Mouse (Mus musculus) limb, embryonic 14.5 days (tissue): Measurements from ENCODE around the gene Fam161a. TPM values are rescaled to one million over a fixed set of nuclear protein-coding genes. Genes with fewer than 3 reads are reported as not detected.

ENCODE experiments used
- ATAC-seq: fragments of 200-750 bp; cut with Nextera tagmentation; 2 replicates; pipeline ENCODE4 v1.8.0; 2017; ENCODE audit warnings: low read depth, moderate number of reproducible peaks, moderate TSS enrichment; ENCODE audit not compliant: low FRiP score
- DNase-seq: peaks from one replicate; pipeline ENCODE4 v3.0.0-alpha.2; 2015; ENCODE audit warnings: low spot score
- H3K27ac ChIP-seq: fragments of 300-500 bp; sonication (generic); replicated peaks from 2 replicates; pipeline ENCODE4 v1.5.1; 2014; ENCODE audit warnings: low read depth, mild to moderate bottlenecking, low read length, moderate library complexity, mixed read lengths
- H3K27me3 ChIP-seq: fragments of 300-500 bp; sonication (generic); 2 replicates; pipeline ENCODE4 v1.6.1; 2014; ENCODE audit warnings: low read length, mixed read lengths; ENCODE audit not compliant: control insufficient read depth, insufficient read depth
- H3K36me3 ChIP-seq: fragments of 300-500 bp; sonication (generic); 2 replicates; pipeline ENCODE4 v1.6.1; 2014; ENCODE audit warnings: mild to moderate bottlenecking, low read length, moderate library complexity, mixed read lengths; ENCODE audit not compliant: control insufficient read depth, insufficient read depth
- H3K4me1 ChIP-seq: fragments of 300-500 bp; sonication (generic); 2 replicates; pipeline ENCODE4 v1.6.1; 2014; ENCODE audit warnings: antibody characterized with exemption, low read length, mixed read lengths; ENCODE audit not compliant: control insufficient read depth, insufficient read depth
- H3K4me2 ChIP-seq: fragments of 300-500 bp; sonication (generic); replicated peaks from 2 replicates; pipeline ENCODE4 v1.6.1; 2014; ENCODE audit warnings: low read depth, mild to moderate bottlenecking, low read length, moderate library complexity; ENCODE audit not compliant: severe bottlenecking
- H3K4me3 ChIP-seq: fragments of 300-500 bp; sonication (generic); replicated peaks from 2 replicates; pipeline ENCODE4 v1.5.1; 2014; ENCODE audit warnings: low read length
- H3K9ac ChIP-seq: fragments of 300-500 bp; sonication (generic); 2 replicates; pipeline ENCODE4 v1.6.1; 2014; ENCODE audit warnings: mild to moderate bottlenecking, low read depth, low read length, moderate library complexity; ENCODE audit not compliant: severe bottlenecking
- H3K9me3 ChIP-seq: fragments of 300-500 bp; sonication (generic); 2 replicates; pipeline ENCODE4 v1.6.1; 2016; ENCODE audit warnings: low read length; ENCODE audit not compliant: control insufficient read depth
- POLR2A ChIP-seq: fragments of 200-500 bp; IDR thresholded peaks from 2 replicates; pipeline ENCODE4 v1.8.0; 2012; ENCODE audit warnings: inconsistent platforms, mild to moderate bottlenecking, moderate library complexity, borderline replicate concordance; ENCODE audit not compliant: insufficient read depth, insufficient read length; ENCODE audit errors: extremely low read depth
- WGBS: fragments of 180-500 bp; shearing (Covaris S2); extraction: QIAGEN DNeasy Blood & Tissue Kit; methylation state at CpG from one replicate; pipeline ENCODE4 v1.1.7; 2014; 5-methylcytosine and 5-hydroxymethylcytosine counted together
- polyA plus RNA-seq, 2 experiments: library from polyadenylated mRNA; depleted of rRNA in 1 of 2; stranded (reverse) in 1 of 2; unstranded in 1 of 2; fragments of >200 nt; fragmentation: Nextera tagmentation in 1 of 2; extraction: Ambion mirVana in 1 of 2; gene quantifications; 2 replicates each; pipeline versions ENCODE4 v1.2.1 to v1.2.3; 2012 to 2014

The Fam161a gene
- polyA plus RNA-seq, 2 experiments = 2.3 to 4.4 TPM

- no peak for TF ChIP-seq POLR2A
- WGBS = 88% methylated on average over 1 of the region's 1 CpGs
- H3K4me1 ChIP-seq = 0 out of 2 replicates have a peak, but pooled peaks cover 3% of the 10 kb centered on the region
- no peak overlapping the region for H3K4me3 ChIP-seq
- ATAC-seq (no peak), DNase-seq (no peak)
- no peak overlapping the region for H3K9ac ChIP-seq
- H3K9me3 ChIP-seq = no peaks in the 10 kb centered on the region
- H3K27me3 ChIP-seq = no peaks in the 10 kb centered on the region
- H3K27ac ChIP-seq = no peak overlapping the region
- H3K36me3 ChIP-seq = peaks cover 49% of the 10 kb centered on the region
- H3K4me2 ChIP-seq = no peak overlapping the region
Observed at GRCm38 (mm10) chr11:23005276-23005675, 2.1 kb upstream of the Fam161a start.

GRCm38 (mm10) chr11:23007166-23007480, 208 bp upstream of the Fam161a start:
- TF ChIP-seq POLR2A = no peak
- ATAC-seq = no peak; the same call in 1 of the 2 replicates
- Histone ChIP-seq H3K27me3 (no peaks in the 10 kb centered on the region), H3K4me3 (peak overlapping the region; percentile 60), H3K36me3 (peaks cover 32% of the 10 kb centered on the region), H3K4me2 (peak overlapping the region; percentile 80), H3K27ac (0 out of 2 replicates have a peak overlapping the region, but pooled peaks have one; percentile 83), H3K4me1 (0 out of 2 replicates have a peak, but pooled peaks cover 3% of the 10 kb centered on the region), H3K9ac (peak overlapping the region; percentile 36; the same call in 1 of the 2 replicates), H3K9me3 (no peaks in the 10 kb centered on the region)
- no peak for DNase-seq
- 7% methylated on average over 6 of the region's 6 CpGs for WGBS

GRCm38 (mm10) chr11:23008181-23008823, 971 bp downstream of the Fam161a start:
- no peaks in the 10 kb centered on the region for H3K27me3 ChIP-seq
- peaks cover 25% of the 10 kb centered on the region for H3K36me3 ChIP-seq
- peak; percentile 88 for DNase-seq
- under 1% methylated on average over 40 of the region's 40 CpGs for WGBS
- peak overlapping the region; percentile 66 for H3K9ac ChIP-seq
- 0 out of 2 replicates have a peak, but pooled peaks cover 3% of the 10 kb centered on the region for H3K4me1 ChIP-seq
- peak overlapping the region; percentile 80 for H3K4me2 ChIP-seq
- ATAC-seq = peak; percentile 86
- H3K27ac ChIP-seq = peak overlapping the region; percentile 83
- H3K9me3 ChIP-seq = no peaks in the 10 kb centered on the region
- peak overlapping the region; percentile 60 for H3K4me3 ChIP-seq
- TF ChIP-seq POLR2A = peak; percentile 70; the same call in 1 of the 2 replicates

GRCm38 (mm10) chr11:23008824-23009200, 1.5 kb downstream of the Fam161a start:
- Histone ChIP-seq H3K4me1 (0 out of 2 replicates have a peak, but pooled peaks cover 3% of the 10 kb centered on the region), H3K9ac (peak overlapping the region; percentile 66), H3K27me3 (no peaks in the 10 kb centered on the region), H3K27ac (no peak overlapping the region; the same call in 1 of the 2 replicates), H3K9me3 (no peaks in the 10 kb centered on the region), H3K4me2 (peak overlapping the region; percentile 80), H3K36me3 (peaks cover 20% of the 10 kb centered on the region), H3K4me3 (peak overlapping the region; percentile 60)
- 27% methylated on average over 4 of the region's 4 CpGs for WGBS
- DNase-seq (no peak), ATAC-seq (no peak)
- no peak for TF ChIP-seq POLR2A

GRCm38 (mm10) chr11:23013096-23013495, 5.8 kb downstream of the Fam161a start:
- Histone ChIP-seq H3K27ac (no peak overlapping the region), H3K4me3 (no peak overlapping the region), H3K36me3 (no peaks in the 10 kb centered on the region), H3K9ac (no peak overlapping the region), H3K9me3 (no peaks in the 10 kb centered on the region), H3K4me1 (0 out of 2 replicates have a peak, but pooled peaks cover 3% of the 10 kb centered on the region), H3K27me3 (no peaks in the 10 kb centered on the region), H3K4me2 (no peak overlapping the region)
- no peak for TF ChIP-seq POLR2A
- ATAC-seq = no peak
- WGBS = 73% methylated on average over 1 of the region's 1 CpGs
- DNase-seq = no peak
